Mouse (Mus musculus): Measurements from ENCODE around the gene Slco2a1.

The Slco2a1 gene

DNA sequence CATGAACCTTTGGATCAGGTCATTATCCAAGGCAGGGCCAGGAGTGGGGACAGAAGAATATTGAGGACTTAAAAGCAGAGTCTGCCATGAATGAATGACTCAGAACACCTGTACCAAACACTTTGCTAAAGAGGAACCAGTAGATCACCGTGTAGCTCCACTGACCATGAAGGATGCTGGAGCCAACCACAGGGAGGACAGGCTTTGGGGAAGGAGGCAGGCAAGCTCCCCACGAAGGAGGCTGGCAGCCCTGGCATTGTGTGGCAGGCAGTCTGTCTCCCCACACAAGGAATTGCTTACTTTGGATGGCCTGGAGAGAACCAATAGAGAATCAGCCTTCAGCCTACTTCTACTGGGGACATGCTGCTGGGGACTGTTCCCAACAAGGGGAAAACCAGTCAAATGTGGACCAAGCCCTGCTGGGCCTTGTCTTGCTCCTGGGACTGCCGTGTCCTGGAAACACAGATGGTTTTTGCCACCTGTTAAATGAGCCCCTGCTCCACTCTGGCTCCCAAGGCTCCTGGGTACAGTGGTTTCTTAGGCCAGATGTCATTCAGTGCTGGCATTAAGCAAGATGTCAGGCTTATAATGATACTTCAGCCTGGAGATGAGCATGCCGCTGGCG, 130.3 kb downstream of the Slco2a1 start:
- no peak for DNase-seq (ENCODE audit: low spot score)

DNA sequence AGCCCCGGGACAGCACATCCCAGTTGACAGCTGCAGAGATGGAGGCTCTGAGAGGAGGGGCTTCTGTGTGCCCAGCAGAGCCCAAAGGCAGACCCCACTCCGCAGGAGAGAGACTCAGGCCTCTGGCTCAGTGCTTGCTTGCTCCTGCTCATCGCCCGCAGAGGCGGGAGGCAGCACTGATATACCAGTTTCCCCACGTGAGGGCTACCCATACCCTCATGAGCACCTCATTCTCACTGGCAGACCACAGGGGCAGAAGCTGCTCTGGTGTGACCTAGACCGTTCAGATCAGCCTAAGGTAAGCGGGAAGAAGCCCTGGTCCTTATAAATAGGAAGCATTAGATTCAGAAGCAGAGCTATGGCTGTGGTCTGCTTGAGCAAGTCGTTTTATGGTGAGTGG, 131.3 kb downstream of the Slco2a1 start:
- DNase-seq (ENCODE audit: low spot score), result no peak

DNA sequence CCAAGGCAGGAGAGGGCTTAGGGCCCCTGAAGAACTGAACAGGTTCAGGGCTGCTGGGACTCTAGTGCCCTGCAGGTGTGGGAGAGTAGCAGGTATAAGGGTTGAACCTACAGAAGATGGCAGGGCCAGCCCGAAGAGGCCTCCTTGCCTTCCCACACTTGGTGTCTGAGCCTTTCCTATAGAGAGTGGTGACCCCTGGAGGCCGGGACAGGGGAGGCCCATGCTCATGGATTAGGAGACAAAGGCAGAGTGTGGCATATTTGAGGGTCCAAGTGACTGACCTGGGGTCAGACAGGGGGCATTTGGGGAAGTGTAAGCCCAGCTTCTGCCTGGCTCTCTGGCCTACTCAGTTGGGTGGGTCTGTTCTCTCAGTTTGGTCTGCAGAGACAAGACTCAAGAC, 131.7 kb downstream of the Slco2a1 start:
- no peak for DNase-seq (ENCODE audit: low spot score)

DNA sequence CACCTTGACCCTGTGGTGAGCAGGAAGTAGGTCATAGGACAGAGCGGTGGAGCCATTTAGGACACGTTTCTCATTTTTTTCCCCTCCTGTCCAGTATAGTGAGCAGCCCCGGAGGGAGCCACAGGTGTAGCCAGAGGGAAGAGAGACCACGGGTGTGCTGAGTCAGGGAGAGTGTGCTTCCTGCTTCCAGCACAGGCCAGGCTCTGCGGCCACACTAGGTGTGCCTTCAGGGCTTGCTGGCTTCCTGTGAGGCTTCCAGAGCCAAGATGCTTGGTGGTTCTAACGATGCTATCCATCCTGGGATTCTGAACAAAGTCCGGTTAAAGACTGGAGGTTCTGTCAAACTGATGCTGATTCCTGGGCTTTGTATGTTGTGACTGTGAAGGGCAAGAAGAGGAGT, 133.0 kb downstream of the Slco2a1 start:
- no peak for DNase-seq (ENCODE audit: low spot score)

DNA sequence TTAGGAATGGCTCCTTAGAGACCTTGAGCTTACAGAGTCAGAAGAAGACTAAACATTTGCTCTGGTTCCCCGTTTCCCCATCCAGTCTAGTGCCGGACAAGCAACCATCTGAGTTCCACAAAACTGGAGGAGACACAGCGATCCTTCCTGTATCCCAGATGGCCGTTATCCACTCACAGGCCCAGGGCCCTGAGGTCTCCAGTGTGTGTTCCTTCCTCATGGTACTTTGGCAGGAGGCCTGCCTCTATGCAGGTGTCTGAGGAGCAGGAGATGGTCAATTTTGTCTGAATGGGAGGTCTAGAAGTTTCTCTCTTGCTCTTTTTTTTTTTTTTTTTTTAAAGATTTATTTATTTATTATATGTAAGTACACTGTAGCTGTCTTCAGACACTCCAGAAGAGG, 136.2 kb downstream of the Slco2a1 start:
- DNase-seq (ENCODE audit: low spot score), result no peak

DNA sequence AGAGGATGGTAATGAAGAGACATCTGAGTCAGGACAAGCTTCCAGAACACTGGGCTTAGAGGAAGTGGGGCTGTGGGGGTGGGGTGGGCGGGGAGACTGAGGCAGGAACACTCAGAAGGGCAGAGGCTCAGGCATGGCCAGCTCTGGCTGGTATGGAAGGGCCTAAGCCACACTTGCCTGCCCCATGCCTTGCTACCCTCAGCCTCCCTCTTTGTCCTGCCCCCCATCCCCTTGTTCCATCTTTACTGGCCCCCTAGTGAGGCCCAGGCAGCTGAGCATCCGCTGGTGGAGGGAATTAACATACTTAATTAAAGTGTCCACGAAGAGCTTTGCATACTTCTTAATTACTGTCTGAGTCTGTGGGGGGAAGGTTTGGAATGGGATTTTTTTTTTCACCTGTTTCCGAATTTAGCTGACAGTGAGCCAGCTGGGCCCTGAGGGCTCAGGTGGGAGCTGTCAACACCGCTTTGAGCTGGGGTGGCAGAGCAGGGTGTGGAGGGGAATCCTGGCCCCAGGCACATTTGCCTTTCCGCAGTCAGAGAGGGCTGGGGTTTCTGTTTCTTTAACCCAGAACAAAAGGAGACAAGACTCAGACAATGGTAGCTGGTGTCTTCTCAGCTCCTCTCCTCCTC, 145.1 kb downstream of the Slco2a1 start:
- no peak for DNase-seq (ENCODE audit: low spot score)

DNA sequence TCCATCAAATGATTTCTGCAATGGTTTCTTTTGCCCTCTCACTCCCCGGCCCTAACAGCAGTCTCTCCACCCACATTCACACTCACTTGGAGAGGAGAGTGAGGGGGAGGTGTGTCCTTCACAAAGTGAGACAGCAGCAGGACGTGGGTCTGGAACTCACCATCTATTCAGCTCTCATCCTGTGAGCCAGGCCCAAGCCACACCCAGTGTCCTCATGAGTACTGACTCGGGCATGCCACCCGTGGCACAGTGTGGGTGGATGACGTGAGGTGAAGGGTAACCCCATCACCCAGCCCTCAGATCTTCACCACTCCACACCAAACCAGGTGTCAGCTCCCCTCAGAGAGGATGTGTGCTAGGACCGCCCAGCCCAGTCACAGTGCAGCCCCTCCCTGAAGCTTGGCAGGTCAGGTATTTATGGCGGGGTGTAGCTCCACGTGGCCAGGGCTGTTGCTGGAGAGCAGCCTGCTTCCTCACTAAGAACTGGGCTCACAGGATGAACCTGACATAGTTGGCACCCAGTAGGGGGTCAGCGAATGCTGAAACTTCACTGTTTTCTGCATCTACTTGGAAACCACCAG, 146.0 kb downstream of the Slco2a1 start:
- DNase-seq (ENCODE audit: low spot score), result no peak

DNA sequence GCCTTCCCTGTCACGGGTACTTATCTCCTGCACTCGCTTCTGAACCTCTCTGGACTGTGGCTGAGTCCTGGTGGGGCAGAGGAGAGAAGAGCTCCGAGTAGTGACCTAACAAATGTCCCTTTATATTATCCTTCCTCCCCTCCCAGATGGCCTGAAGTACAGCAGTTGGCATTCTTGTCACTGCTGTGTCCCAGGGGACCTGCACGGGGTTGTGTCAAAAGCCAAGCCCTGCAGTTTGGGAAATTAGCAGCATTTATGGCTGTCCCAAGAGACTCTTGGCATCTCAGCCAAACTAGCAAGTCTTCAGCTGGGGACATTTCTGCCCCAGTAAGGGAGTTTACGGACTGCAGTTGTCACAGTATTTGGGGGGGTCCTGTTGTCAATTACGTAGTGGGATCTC, 151.0 kb downstream of the Slco2a1 start:
- DNase-seq (ENCODE audit: low spot score), result no peak

DNA sequence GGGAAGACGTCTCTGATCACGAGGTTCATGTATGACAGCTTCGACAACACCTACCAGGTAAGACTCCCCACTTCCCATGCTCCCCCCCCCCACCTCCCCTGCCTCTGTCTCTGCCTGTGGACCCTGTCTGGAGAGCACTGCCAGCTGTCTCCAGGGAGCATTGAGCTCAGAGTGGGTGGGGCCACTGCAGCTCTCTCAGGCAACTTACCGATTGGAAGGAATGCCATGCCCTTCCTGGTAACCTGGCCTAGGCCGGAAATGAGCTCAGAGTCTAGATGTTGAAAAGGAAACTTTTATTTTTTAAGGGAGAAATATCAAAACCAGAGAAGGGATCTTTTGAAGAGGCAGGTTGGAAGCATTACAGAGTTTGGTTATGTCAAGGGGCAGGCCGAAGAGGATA, 151.9 kb downstream of the Slco2a1 start:
- DNase-seq (ENCODE audit: low spot score), result no peak

DNA sequence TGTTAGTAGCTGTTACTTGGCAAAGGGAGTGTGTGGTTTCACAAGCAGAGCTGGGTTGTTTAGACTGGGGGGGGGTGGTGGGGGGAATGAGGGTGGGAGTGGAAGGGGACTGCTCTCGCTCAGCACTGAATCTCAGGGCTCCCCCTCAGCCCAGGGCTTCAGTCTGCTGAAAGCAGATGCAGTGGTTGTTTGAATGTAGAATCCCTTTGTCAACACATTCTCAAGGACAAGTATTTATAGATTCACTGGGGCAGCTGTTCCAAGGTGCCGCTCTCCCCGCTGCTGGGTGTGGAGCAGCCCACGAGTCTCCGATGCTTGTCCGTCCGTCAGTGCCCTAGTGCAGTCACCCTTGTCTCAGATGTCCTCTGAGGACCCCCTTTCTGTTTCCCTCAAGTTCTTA, 152.8 kb downstream of the Slco2a1 start:
- no peak for DNase-seq (ENCODE audit: low spot score)

DNA sequence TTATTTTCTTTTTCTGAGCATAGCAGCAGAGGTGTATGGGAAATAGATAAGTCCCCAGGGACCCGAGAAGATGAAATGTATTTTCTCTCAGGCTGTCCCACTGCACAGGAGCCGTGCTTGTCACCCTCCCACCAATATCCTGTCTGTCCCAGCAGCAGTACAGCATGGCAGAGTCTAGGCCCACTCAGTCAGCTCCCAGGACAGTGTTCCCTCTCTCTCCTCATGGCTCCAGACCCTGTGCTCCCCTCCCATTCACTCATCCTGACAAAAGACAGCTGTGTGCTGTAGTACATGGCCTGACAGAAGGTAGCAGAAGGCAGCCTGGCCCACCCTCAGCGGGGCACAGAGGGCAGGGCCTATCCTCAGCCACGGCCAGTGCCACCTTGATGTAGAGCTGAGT, 155.4 kb downstream of the Slco2a1 start:
- DNase-seq (ENCODE audit: low spot score), result no peak

DNA sequence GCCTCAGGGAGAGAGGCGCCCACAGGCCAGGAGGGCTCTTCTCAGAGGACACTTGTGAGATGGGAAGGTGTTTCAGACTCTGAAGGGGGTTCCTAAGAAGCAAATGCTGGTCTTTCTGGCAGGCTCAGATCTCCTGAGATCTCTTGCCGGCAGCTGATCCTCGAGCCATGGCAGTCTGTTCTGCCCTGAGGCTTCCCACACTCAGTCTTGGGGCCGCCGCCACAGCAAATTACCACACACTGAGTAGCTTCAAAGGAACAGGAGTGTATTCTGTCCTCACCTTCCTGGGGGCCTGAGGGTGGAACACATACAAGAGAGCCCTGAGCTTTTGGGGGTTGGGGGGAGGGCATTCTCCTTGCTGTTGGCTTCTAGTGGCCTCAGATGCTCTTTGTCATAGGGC, 156.8 kb downstream of the Slco2a1 start:
- no peak for DNase-seq (ENCODE audit: low spot score)
